Mouse (Mus musculus): ENCODE measurements around the gene Hils1. TPM values are rescaled to one million over a fixed set of nuclear protein-coding genes. Genes with fewer than 3 reads are reported as not detected.
"Not testable (repeated sequence)": the region's sequence is repeated elsewhere in the genome, so short reads cannot be mapped to it uniquely, and the experiment has no call there.

Gene Hils1
- total RNA-seq, 1 experiment from 2014 or later: not detected

GRCm38 (mm10) chr11:94955103-94955502 is 12.3 kb upstream of the Hils1 start:
- no peak for DNase-seq

DNA sequence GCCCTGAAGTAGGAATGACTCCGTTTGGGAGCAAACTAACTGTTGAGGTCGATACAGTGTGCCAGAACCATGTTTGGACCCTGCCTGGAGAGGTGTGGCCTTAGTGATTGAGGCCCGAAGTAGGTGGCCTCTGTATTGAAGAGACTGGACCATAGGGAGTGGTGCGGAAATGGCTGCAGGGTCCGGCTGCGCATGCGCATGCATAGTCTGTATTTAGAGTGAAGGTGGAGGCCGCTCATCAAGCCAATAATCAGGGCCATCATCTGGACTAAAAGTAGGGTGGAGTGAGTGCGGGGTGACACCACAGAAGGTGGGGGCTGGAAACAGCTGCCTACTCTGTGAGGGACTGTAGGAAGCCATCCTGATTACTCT is 9.7 kb upstream of the Hils1 start:
- DNase-seq: no peak

DNA sequence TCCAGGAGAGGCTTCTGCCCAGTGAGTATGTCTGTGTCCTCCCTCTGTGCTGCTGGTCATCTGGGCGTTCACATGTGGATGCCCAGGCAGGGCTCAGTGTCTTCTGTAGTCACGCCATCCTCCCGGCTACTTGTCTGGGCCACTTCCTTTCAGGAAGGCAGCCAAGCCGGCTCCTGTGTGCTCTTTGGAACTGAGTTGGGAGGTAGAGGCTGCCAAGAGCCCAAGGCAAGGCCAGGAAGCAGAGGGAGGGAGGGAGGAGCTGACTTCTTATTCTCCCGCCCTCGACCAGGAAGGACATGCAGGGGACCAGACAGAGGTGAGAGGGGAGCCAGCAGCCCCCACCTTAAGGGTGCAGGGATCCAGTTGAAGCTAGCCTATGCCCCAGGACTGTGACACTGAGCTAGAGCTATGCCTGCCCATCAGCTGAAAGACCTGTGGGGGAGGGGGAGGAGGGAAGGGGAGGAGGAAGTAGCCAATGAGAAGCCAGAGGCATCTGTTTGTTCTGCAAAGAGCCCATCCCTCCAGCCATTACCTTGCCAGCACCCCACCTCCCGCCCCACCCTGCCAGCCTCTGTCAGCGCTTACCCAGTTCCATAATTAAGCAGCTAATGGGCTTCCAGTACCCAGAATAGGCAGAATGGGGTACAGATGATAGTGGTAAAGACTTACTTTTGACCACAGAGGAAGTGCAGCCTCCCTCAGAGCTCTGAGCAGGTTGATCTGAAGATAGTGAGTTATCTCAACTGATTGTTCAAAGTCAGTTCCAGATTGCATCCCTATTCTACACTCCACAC is 9.1 kb upstream of the Hils1 start:
- peak; percentile 70 for DNase-seq

- no peak for DNase-seq
Measured at GRCm38 (mm10) chr11:94962534-94963101, 4.8 kb upstream of the Hils1 start.

DNA sequence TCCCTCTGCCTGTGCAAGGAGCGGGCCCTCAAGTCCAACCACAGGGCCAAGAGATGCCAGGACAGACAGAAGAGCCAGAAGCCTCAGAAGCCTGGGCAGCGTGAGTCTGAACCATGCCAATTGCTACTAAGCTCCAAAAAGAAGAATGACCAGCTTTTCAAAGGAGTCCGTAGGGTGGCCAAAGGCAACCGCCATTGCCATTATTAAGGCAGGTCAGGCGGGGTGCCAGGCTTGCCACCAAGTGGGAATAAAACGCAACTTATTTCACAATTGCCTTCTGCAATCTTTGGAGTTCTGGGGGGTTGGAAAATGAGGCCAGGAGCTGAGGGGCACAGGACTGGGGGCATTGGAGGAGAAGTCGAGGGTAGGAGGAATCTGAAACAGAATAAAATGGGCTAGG is 794 bp downstream of the Hils1 start:
- DNase-seq: peak; percentile 30

- not testable (repeated sequence) for DNase-seq
Measured at GRCm38 (mm10) chr11:94969709-94970108, 2.3 kb downstream of the Hils1 start.

- peak; percentile 53 for DNase-seq
Measured at GRCm38 (mm10) chr11:94970210-94970943, 3.0 kb downstream of the Hils1 start.

- no peak for DNase-seq
Measured at GRCm38 (mm10) chr11:94971895-94972615, 4.7 kb downstream of the Hils1 start.

DNA sequence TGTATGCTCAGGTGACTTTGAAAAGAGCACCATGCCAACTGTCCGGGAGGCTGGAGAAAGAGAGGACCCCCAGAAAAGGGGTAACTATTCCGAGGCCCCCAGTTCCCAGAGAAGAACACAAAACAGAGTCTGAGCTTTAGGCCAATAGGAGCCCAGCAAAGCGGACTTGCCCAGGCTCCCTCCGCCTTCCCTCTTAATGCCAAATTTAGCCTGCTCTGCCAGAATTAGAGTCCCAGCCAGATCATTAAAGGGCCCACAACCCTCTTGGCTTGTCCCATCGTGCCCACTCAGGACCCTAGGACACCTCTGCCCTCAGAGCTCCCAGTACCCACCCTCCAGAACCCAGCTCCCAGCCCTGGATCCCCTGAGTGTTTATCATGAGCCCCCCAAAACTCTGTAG is 5.5 kb downstream of the Hils1 start:
- DNase-seq: no peak

- no peak for DNase-seq
Measured at GRCm38 (mm10) chr11:94973313-94973712, 5.9 kb downstream of the Hils1 start.

- no peak for DNase-seq
Measured at GRCm38 (mm10) chr11:94974951-94975350, 7.6 kb downstream of the Hils1 start.

DNA sequence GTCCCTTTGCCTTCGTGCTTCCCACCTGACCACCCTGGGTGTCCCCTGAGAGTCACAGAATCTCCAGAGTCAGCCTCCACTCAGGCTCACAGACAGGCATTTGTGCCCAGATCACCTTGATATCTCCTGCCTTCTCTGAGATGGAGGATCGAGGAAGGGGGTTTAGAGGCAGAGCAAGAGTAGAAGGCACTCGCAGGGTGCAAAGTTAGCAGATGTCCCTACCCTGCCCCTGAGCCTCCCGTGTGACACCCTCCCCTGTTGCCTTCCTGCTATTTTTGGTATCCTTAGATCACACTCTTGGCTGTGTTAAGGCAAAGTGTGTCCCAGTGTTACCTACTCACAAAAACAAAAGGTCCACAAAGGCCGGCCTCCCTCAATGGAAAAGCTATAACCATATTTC is 8.8 kb downstream of the Hils1 start, which contains the start of gene Sgca:
TSS of gene Sgca (minus strand) at position 129 of the 400 bp plus-strand sequence.
- DNase-seq: no peak

- DNase-seq: no peak
Measured at GRCm38 (mm10) chr11:94978178-94978915, 11.0 kb downstream of the Hils1 start.

- DNase-seq: peak; percentile 98
Measured at GRCm38 (mm10) chr11:94978947-94979346, 11.6 kb downstream of the Hils1 start.

GRCm38 (mm10) chr11:94979462-94980179 is 12.2 kb downstream of the Hils1 start:
- DNase-seq: no peak

DNA sequence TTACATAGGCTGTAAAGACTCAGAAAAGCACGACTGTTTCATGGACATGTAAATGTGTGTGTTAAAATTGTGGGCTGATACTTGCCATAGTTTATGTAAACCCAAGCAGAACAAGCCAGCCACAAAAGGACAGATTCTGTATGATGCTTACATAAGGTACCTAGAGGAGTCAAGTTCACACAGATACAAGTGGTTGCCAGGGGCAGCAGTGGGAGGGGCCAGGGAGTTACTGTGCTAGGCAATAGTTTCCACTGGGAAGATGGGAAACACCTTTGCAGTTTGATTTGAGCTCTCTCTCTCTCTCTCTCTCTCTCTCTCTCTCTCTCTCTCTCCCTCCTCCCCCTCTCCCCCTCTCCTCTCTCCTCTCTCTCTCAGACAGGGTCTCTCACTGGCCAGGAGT is 17.7 kb downstream of the Hils1 start:
- no peak for DNase-seq

GRCm38 (mm10) chr11:94985822-94986221 is 18.4 kb downstream of the Hils1 start:
- DNase-seq: no peak

GRCm38 (mm10) chr11:94986435-94986834 is 19.0 kb downstream of the Hils1 start:
- no peak for DNase-seq

DNA sequence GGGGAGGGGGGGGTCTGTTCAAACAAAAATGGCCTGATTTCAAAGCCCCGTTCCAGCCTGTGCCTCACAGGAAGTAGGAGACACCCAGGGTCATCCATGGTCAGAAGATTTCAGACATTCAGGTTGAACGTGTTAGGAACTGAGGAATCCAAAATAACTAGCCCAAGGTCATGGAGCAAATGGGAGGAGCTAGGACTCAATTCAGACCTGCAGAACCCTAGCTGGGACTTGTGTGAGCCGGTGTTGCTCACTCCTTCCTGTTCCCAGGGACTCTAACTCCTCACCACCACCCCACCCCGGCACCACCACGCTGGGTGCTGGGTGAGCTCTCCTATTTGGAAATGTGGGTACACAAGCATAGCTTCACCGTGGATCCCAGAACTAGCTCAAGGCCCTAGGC is 19.9 kb downstream of the Hils1 start:
- no peak for DNase-seq

DNA sequence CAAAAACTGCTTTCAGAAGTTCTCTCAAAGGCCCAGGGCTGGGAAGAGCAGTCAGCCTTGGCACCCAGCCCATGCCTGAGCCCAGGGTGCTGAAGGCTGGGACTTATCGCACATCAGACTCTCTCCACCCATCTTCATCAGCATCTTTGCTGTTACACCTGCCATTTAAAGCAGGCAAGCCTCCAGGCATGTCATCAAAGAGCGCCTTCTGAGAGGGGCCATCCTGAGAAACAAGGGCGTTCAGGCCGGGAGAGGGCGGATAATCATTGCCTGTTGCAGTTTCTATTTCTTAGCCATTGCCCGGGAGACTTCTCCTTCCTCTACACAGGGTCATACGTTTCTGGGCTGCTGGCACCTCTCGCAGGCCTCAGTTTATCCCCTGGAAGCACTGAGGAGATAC is 20.5 kb downstream of the Hils1 start:
- DNase-seq: peak; percentile 71
